Mouse (Mus musculus): ENCODE data around the gene Unc13c. TPM values are rescaled to one million over a fixed set of nuclear protein-coding genes. Genes with fewer than 3 reads are reported as not detected.

The Unc13c gene
- polyA plus RNA-seq, 1 experiment: 0.10 TPM

GRCm38 (mm10) chr9:73905959-73906358 is 62.8 kb downstream of the Unc13c start:
- TF ChIP-seq POLR2A (IDR thresholded peaks at IDR 0.05; ENCODE audit: insufficient read depth, low read length) (no peak), CTCF (IDR thresholded peaks at IDR 0.05; ENCODE audit: low read depth, low read length) (no peak), EP300 (IDR thresholded peaks at IDR 0.05; ENCODE audit: insufficient read depth, low read depth, low read length) (no peak)
- Histone ChIP-seq H3K9ac (ENCODE audit: low read depth, poor library complexity, severe bottlenecking) (no peak overlapping the region), H3K27me3 (ENCODE audit: control insufficient read depth, insufficient read depth, low read length, poor library complexity, severe bottlenecking) (no peaks in the 10 kb centered on the region), H3K36me3 (ENCODE audit: control insufficient read depth, insufficient read depth, low read length, poor library complexity, severe bottlenecking) (no peaks in the 10 kb centered on the region), H3K4me3 (ENCODE audit: low read depth, low read length) (no peak overlapping the region), H3K27ac (ENCODE audit: insufficient read depth, low read length) (no peak overlapping the region), H3K4me1 (ENCODE audit: control insufficient read depth, insufficient read depth, low read length) (no peaks in the 10 kb centered on the region), H3K9me3 (replicated peaks; ENCODE audit: control insufficient read depth, insufficient read depth, low read length, poor library complexity, severe bottlenecking) (peaks cover 3% of the 10 kb centered on the region; the same call in 1 of the 2 replicates)

GRCm38 (mm10) chr9:73898516-73898915 is 70.2 kb downstream of the Unc13c start:
- H3K27ac ChIP-seq (ENCODE audit: insufficient read depth, low read length): no peak overlapping the region
- no peaks in the 10 kb centered on the region for H3K27me3 ChIP-seq (ENCODE audit: control insufficient read depth, insufficient read depth, low read length, poor library complexity, severe bottlenecking)
- TF ChIP-seq EP300 (IDR thresholded peaks at IDR 0.05; ENCODE audit: insufficient read depth, low read depth, low read length): no peak
- no peak for TF ChIP-seq POLR2A (IDR thresholded peaks at IDR 0.05; ENCODE audit: insufficient read depth, low read length)
- no peak for TF ChIP-seq CTCF (IDR thresholded peaks at IDR 0.05; ENCODE audit: low read depth, low read length)
- no peaks in the 10 kb centered on the region for H3K4me1 ChIP-seq (ENCODE audit: control insufficient read depth, insufficient read depth, low read length)
- H3K9me3 ChIP-seq (replicated peaks; ENCODE audit: control insufficient read depth, insufficient read depth, low read length, poor library complexity, severe bottlenecking): peaks cover 5% of the 10 kb centered on the region
- H3K4me3 ChIP-seq (ENCODE audit: low read depth, low read length): no peak overlapping the region
- H3K36me3 ChIP-seq (ENCODE audit: control insufficient read depth, insufficient read depth, low read length, poor library complexity, severe bottlenecking): no peaks in the 10 kb centered on the region
- no peak overlapping the region for H3K9ac ChIP-seq (ENCODE audit: low read depth, poor library complexity, severe bottlenecking)

GRCm38 (mm10) chr9:73896210-73896609 is 72.6 kb downstream of the Unc13c start:
- Histone ChIP-seq H3K36me3 (ENCODE audit: control insufficient read depth, insufficient read depth, low read length, poor library complexity, severe bottlenecking) (no peaks in the 10 kb centered on the region), H3K9ac (ENCODE audit: low read depth, poor library complexity, severe bottlenecking) (no peak overlapping the region), H3K9me3 (replicated peaks; ENCODE audit: control insufficient read depth, insufficient read depth, low read length, poor library complexity, severe bottlenecking) (peaks cover 5% of the 10 kb centered on the region), H3K4me3 (ENCODE audit: low read depth, low read length) (no peak overlapping the region), H3K27me3 (ENCODE audit: control insufficient read depth, insufficient read depth, low read length, poor library complexity, severe bottlenecking) (no peaks in the 10 kb centered on the region), H3K4me1 (ENCODE audit: control insufficient read depth, insufficient read depth, low read length) (no peaks in the 10 kb centered on the region), H3K27ac (ENCODE audit: insufficient read depth, low read length) (no peak overlapping the region)
- no peak for TF ChIP-seq POLR2A (IDR thresholded peaks at IDR 0.05; ENCODE audit: insufficient read depth, low read length)
- no peak for TF ChIP-seq CTCF (IDR thresholded peaks at IDR 0.05; ENCODE audit: low read depth, low read length)
- TF ChIP-seq EP300 (IDR thresholded peaks at IDR 0.05; ENCODE audit: insufficient read depth, low read depth, low read length): no peak

DNA sequence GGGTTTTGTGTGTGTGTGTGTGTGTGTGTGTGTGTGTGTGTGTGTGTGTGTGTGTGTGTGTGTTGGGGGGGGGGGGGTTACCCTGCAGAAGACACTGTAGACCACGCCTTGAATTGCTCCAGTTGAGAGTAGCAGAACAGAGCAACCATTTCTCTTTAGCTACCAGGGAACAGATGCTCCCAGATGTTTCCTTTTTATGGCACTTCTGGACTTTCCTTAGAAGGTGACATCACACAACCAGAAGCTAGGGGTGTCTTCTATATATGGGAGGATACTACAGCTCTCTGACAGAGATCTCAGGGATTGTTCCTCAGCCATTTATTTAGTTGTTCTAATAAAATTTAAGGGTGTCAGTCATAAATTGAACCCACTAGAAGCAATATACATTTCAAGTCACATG is 85.2 kb downstream of the Unc13c start:
- no peaks in the 10 kb centered on the region for H3K4me1 ChIP-seq (ENCODE audit: control insufficient read depth, insufficient read depth, low read length)
- TF ChIP-seq EP300 (IDR thresholded peaks at IDR 0.05; ENCODE audit: insufficient read depth, low read depth, low read length): no peak
- TF ChIP-seq CTCF (IDR thresholded peaks at IDR 0.05; ENCODE audit: low read depth, low read length): no peak
- TF ChIP-seq POLR2A (IDR thresholded peaks at IDR 0.05; ENCODE audit: insufficient read depth, low read length): no peak
- no peaks in the 10 kb centered on the region for H3K36me3 ChIP-seq (ENCODE audit: control insufficient read depth, insufficient read depth, low read length, poor library complexity, severe bottlenecking)
- no peak overlapping the region for H3K9ac ChIP-seq (ENCODE audit: low read depth, poor library complexity, severe bottlenecking)
- H3K27me3 ChIP-seq (ENCODE audit: control insufficient read depth, insufficient read depth, low read length, poor library complexity, severe bottlenecking): no peaks in the 10 kb centered on the region
- no peak overlapping the region for H3K27ac ChIP-seq (ENCODE audit: insufficient read depth, low read length)
- H3K9me3 ChIP-seq (replicated peaks; ENCODE audit: control insufficient read depth, insufficient read depth, low read length, poor library complexity, severe bottlenecking): no peaks in the 10 kb centered on the region
- H3K4me3 ChIP-seq (ENCODE audit: low read depth, low read length): no peak overlapping the region

- Histone ChIP-seq H3K9ac (ENCODE audit: low read depth, poor library complexity, severe bottlenecking) (no peak overlapping the region), H3K9me3 (replicated peaks; ENCODE audit: control insufficient read depth, insufficient read depth, low read length, poor library complexity, severe bottlenecking) (no peaks in the 10 kb centered on the region), H3K36me3 (ENCODE audit: control insufficient read depth, insufficient read depth, low read length, poor library complexity, severe bottlenecking) (no peaks in the 10 kb centered on the region), H3K4me1 (ENCODE audit: control insufficient read depth, insufficient read depth, low read length) (no peaks in the 10 kb centered on the region), H3K4me3 (ENCODE audit: low read depth, low read length) (no peak overlapping the region), H3K27ac (ENCODE audit: insufficient read depth, low read length) (no peak overlapping the region), H3K27me3 (ENCODE audit: control insufficient read depth, insufficient read depth, low read length, poor library complexity, severe bottlenecking) (no peaks in the 10 kb centered on the region)
- TF ChIP-seq POLR2A (IDR thresholded peaks at IDR 0.05; ENCODE audit: insufficient read depth, low read length): no peak
- TF ChIP-seq CTCF (IDR thresholded peaks at IDR 0.05; ENCODE audit: low read depth, low read length): no peak
- no peak for TF ChIP-seq EP300 (IDR thresholded peaks at IDR 0.05; ENCODE audit: insufficient read depth, low read depth, low read length)
Observed at GRCm38 (mm10) chr9:73883143-73883542, 85.6 kb downstream of the Unc13c start.

GRCm38 (mm10) chr9:73882393-73882919 is 86.3 kb downstream of the Unc13c start:
- no peak for TF ChIP-seq CTCF (IDR thresholded peaks at IDR 0.05; ENCODE audit: low read depth, low read length)
- TF ChIP-seq POLR2A (IDR thresholded peaks at IDR 0.05; ENCODE audit: insufficient read depth, low read length): no peak
- no peak for TF ChIP-seq EP300 (IDR thresholded peaks at IDR 0.05; ENCODE audit: insufficient read depth, low read depth, low read length)
- no peak overlapping the region for H3K4me3 ChIP-seq (ENCODE audit: low read depth, low read length)
- H3K9ac ChIP-seq (ENCODE audit: low read depth, poor library complexity, severe bottlenecking): no peak overlapping the region
- no peak overlapping the region for H3K27ac ChIP-seq (ENCODE audit: insufficient read depth, low read length)
- no peaks in the 10 kb centered on the region for H3K9me3 ChIP-seq (replicated peaks; ENCODE audit: control insufficient read depth, insufficient read depth, low read length, poor library complexity, severe bottlenecking)
- H3K27me3 ChIP-seq (ENCODE audit: control insufficient read depth, insufficient read depth, low read length, poor library complexity, severe bottlenecking): no peaks in the 10 kb centered on the region
- H3K36me3 ChIP-seq (ENCODE audit: control insufficient read depth, insufficient read depth, low read length, poor library complexity, severe bottlenecking): no peaks in the 10 kb centered on the region
- no peaks in the 10 kb centered on the region for H3K4me1 ChIP-seq (ENCODE audit: control insufficient read depth, insufficient read depth, low read length)

Data from ES-Bruce4 (cell line).